Mouse (Mus musculus): ENCODE data around the gene Vps37c. TPM values are rescaled to one million over a fixed set of nuclear protein-coding genes. Genes with fewer than 3 reads are reported as not detected.

Vps37c gene
- polyA plus RNA-seq, 1 experiment from 2014 or later: 32.5 TPM

Other genes starting within 250 kb of the Vps37c start
- 0.83 and 1.1 TPM in 2 replicates for gene Lrrc10b, start 231.3 kb upstream of the Vps37c start, polyA plus RNA-seq (2016; fragmentation: Nextera tagmentation; extraction: Ambion mirVana)
- gene Ppp1r32, start 205.8 kb upstream of the Vps37c start, polyA plus RNA-seq (2016; fragmentation: Nextera tagmentation; extraction: Ambion mirVana): 0.58 and 0.97 TPM in 2 replicates
- gene Cpsf7, start 163.5 kb upstream of the Vps37c start, polyA plus RNA-seq (2016; fragmentation: Nextera tagmentation; extraction: Ambion mirVana): 67.9 and 73.9 TPM in 2 replicates
- gene Sdhaf2, start 162.6 kb upstream of the Vps37c start, polyA plus RNA-seq (2016; fragmentation: Nextera tagmentation; extraction: Ambion mirVana): 50.2 and 52.8 TPM in 2 replicates
- gene Tmem216, start 132.5 kb upstream of the Vps37c start, polyA plus RNA-seq (2016; fragmentation: Nextera tagmentation; extraction: Ambion mirVana): 52.9 and 54.1 TPM in 2 replicates
- 17.1 and 18.1 TPM in 2 replicates for gene Cyb561a3, start 111.6 kb upstream of the Vps37c start, polyA plus RNA-seq (2016; fragmentation: Nextera tagmentation; extraction: Ambion mirVana)
- 49.0 and 52.8 TPM in 2 replicates for gene Tmem138, start 111.4 kb upstream of the Vps37c start, polyA plus RNA-seq (2016; fragmentation: Nextera tagmentation; extraction: Ambion mirVana)
- gene Ddb1, start 83.4 kb upstream of the Vps37c start, polyA plus RNA-seq (2016; fragmentation: Nextera tagmentation; extraction: Ambion mirVana): 389 and 413 TPM in 2 replicates
- gene Tkfc, start 83.1 kb upstream of the Vps37c start, polyA plus RNA-seq (2016; fragmentation: Nextera tagmentation; extraction: Ambion mirVana): 20.5 and 22.9 TPM in 2 replicates
- gene Vwce, start 54.5 kb upstream of the Vps37c start, polyA plus RNA-seq (2016; fragmentation: Nextera tagmentation; extraction: Ambion mirVana): 0.44 and 0.45 TPM in 2 replicates
- not detected in 2 replicates for gene Pga5, start 10.7 kb upstream of the Vps37c start, polyA plus RNA-seq (2016; fragmentation: Nextera tagmentation; extraction: Ambion mirVana)
- gene Cd5, start 50.3 kb downstream of the Vps37c start, polyA plus RNA-seq (2016; fragmentation: Nextera tagmentation; extraction: Ambion mirVana): not detected in 2 replicates
- gene Cd6, start 141.3 kb downstream of the Vps37c start, polyA plus RNA-seq (2016; fragmentation: Nextera tagmentation; extraction: Ambion mirVana): not detected in 2 replicates
- gene Slc15a3, start 151.0 kb downstream of the Vps37c start, polyA plus RNA-seq (2016; fragmentation: Nextera tagmentation; extraction: Ambion mirVana): 0.12 and 0.38 TPM in 2 replicates
- gene Tmem132a, start 181.2 kb downstream of the Vps37c start, polyA plus RNA-seq (2016; fragmentation: Nextera tagmentation; extraction: Ambion mirVana): 115 and 126 TPM in 2 replicates
- gene Tmem109, start 193.3 kb downstream of the Vps37c start, polyA plus RNA-seq (2016; fragmentation: Nextera tagmentation; extraction: Ambion mirVana): 35.6 and 36.6 TPM in 2 replicates
- 43.3 and 49.6 TPM in 2 replicates for gene Prpf19, start 206.5 kb downstream of the Vps37c start, polyA plus RNA-seq (2016; fragmentation: Nextera tagmentation; extraction: Ambion mirVana)
- gene Zp1, start 231.9 kb downstream of the Vps37c start, polyA plus RNA-seq (2016; fragmentation: Nextera tagmentation; extraction: Ambion mirVana): not detected in 2 replicates
- gene Ptgdr2, start 248.4 kb downstream of the Vps37c start, polyA plus RNA-seq (2016; fragmentation: Nextera tagmentation; extraction: Ambion mirVana): 0.08 TPM in 1 of 2 replicates, not detected in the other

Measured in forebrain, embryonic 12.5 days (tissue).